Mouse (Mus musculus) heart, embryonic 14.5 days (tissue): Measurements from ENCODE around the gene Pcna. TPM values are rescaled to one million over a fixed set of nuclear protein-coding genes. Genes with fewer than 3 reads are reported as not detected.

Source experiments
- ATAC-seq: fragments of 200-750 bp; cut with Nextera tagmentation; 2 replicates; pipeline ENCODE4 v1.8.0; 2017; ENCODE audit warnings: low read depth, moderate TSS enrichment; ENCODE audit not compliant: insufficient number of reproducible peaks, insufficient read depth, low FRiP score
- H3K27ac ChIP-seq, 2 experiments: fragments of 200-500 bp in 1 of 2; fragments of 300-500 bp in 1 of 2; sonication (generic) in 1 of 2; replicated peaks in 1 of 2; 2 replicates each; pipeline ENCODE4 v1.5.1; 2012 to 2014; ENCODE audit warnings: low read depth in 2 of 2, low read length in 2 of 2, control low read depth in 1 of 2, mild to moderate bottlenecking in 1 of 2, mixed read lengths in 1 of 2; ENCODE audit not compliant: control insufficient read depth in 1 of 2, insufficient read depth in 1 of 2
- H3K27me3 ChIP-seq: fragments of 300-500 bp; sonication (generic); 2 replicates; pipeline ENCODE4 v1.6.1; 2014; ENCODE audit warnings: mild to moderate bottlenecking, low read length, control low read depth; ENCODE audit not compliant: control insufficient read depth, insufficient read depth
- H3K36me3 ChIP-seq: fragments of 300-500 bp; sonication (generic); 2 replicates; pipeline ENCODE4 v1.6.1; 2014; ENCODE audit warnings: mild to moderate bottlenecking, control low read depth, low read length, mixed read lengths; ENCODE audit not compliant: control insufficient read depth, insufficient read depth
- H3K4me1 ChIP-seq, 2 experiments: fragments of 200-500 bp in 1 of 2; fragments of 300-500 bp in 1 of 2; sonication (generic) in 1 of 2; 2 replicates each; pipeline ENCODE4 v1.6.1; 2012 to 2014; ENCODE audit warnings: low read length in 2 of 2, control low read depth in 1 of 2, mixed read lengths in 1 of 2; ENCODE audit not compliant: control insufficient read depth in 2 of 2, insufficient read depth in 2 of 2
- H3K4me2 ChIP-seq: fragments of 300-500 bp; sonication (generic); 2 replicates; pipeline ENCODE4 v1.6.1; 2014; ENCODE audit warnings: mild to moderate bottlenecking, low read length
- H3K4me3 ChIP-seq, 2 experiments: fragments of 200-500 bp in 1 of 2; fragments of 300-500 bp in 1 of 2; sonication (generic) in 1 of 2; 2 replicates each; pipeline ENCODE4 v1.5.1; 2012 to 2014; ENCODE audit warnings: low read length in 2 of 2, mild to moderate bottlenecking in 2 of 2, control low read depth in 1 of 2, low read depth in 1 of 2, moderate library complexity in 1 of 2; ENCODE audit not compliant: control insufficient read depth in 1 of 2, insufficient read depth in 1 of 2
- H3K9ac ChIP-seq: fragments of 300-500 bp; sonication (generic); 2 replicates; pipeline ENCODE4 v1.6.1; 2014; ENCODE audit warnings: mild to moderate bottlenecking, low read length
- H3K9me3 ChIP-seq: fragments of 300-500 bp; sonication (generic); 2 replicates; pipeline ENCODE4 v1.6.1; 2016; ENCODE audit warnings: low read length, control low read depth; ENCODE audit not compliant: control insufficient read depth
- WGBS: fragments of 180-500 bp; shearing (Covaris S2); extraction: QIAGEN DNeasy Blood & Tissue Kit; methylation state at CpG from one replicate; pipeline ENCODE4 v1.1.7; 2014; 5-methylcytosine and 5-hydroxymethylcytosine counted together
- polyA plus RNA-seq: library from polyadenylated mRNA; unstranded; fragments of >200 nt; fragmentation: Nextera tagmentation; extraction: Ambion mirVana; gene quantifications from 2 replicates; pipeline ENCODE4 v1.2.1, GENCODE M21; 2014

Gene Pcna
- 162 and 171 TPM in 2 replicates for polyA plus RNA-seq

GRCm38 (mm10) chr2:132252542-132253528 lies at the start of gene Pcna:
Pcna (minus strand) TSS chr2:132253314.
- Histone ChIP-seq H3K4me3 (peak within 1 kb of the TSS; percentile 52 to 75), H3K4me2 (peak within 1 kb of the TSS; percentile 74), H3K4me1 (peaks cover 2 to 14% of the 10 kb centered on the region in 2 experiments), H3K9me3 (no peaks in the 10 kb centered on the region), H3K36me3 (peaks cover 33% of the 10 kb centered on the region), H3K9ac (peak within 1 kb of the TSS; percentile 75), H3K27me3 (no peaks in the 10 kb centered on the region), H3K27ac (peak within 1 kb of the TSS; percentile 63 to 83)
- WGBS: under 1% methylated on average over 78 of the region's 79 CpGs
- ATAC-seq: peak; percentile 99

GRCm38 (mm10) chr2:132301436-132301835 lies 48.3 kb upstream of the Pcna start:
- ATAC-seq: no peak
- no peaks in the 10 kb centered on the region for H3K27me3 ChIP-seq
- no peaks in the 10 kb centered on the region for H3K9me3 ChIP-seq
- no peak overlapping the region for H3K4me3 ChIP-seq
- H3K9ac ChIP-seq: no peak overlapping the region
- WGBS: 92% methylated on average over 4 of the region's 4 CpGs
- peaks cover 85% of the 10 kb centered on the region for H3K36me3 ChIP-seq
- no peak overlapping the region for H3K27ac ChIP-seq
- H3K4me1 ChIP-seq: no peaks in the 10 kb centered on the region
- no peak overlapping the region for H3K4me2 ChIP-seq

- Histone ChIP-seq H3K4me1 (peaks cover 0 to 5% of the 10 kb centered on the region in 2 experiments; a peak in 1 of 4 replicates), H3K36me3 (peaks cover 91% of the 10 kb centered on the region), H3K4me3 (no peak overlapping the region), H3K27me3 (no peaks in the 10 kb centered on the region), H3K9ac (no peak overlapping the region), H3K9me3 (no peaks in the 10 kb centered on the region), H3K27ac (no peak overlapping the region), H3K4me2 (no peak overlapping the region)
- no peak for ATAC-seq
- 94% methylated on average over 4 of the region's 4 CpGs for WGBS
Measured at GRCm38 (mm10) chr2:132298250-132298649, 45.1 kb upstream of the Pcna start.

- peaks cover 48% of the 10 kb centered on the region for H3K36me3 ChIP-seq
- WGBS: 74% methylated on average over 10 of the region's 10 CpGs
- H3K4me2 ChIP-seq: no peak overlapping the region
- H3K9ac ChIP-seq: no peak overlapping the region
- H3K4me1 ChIP-seq: peaks cover 21 to 35% of the 10 kb centered on the region in 2 experiments
- H3K27me3 ChIP-seq: no peaks in the 10 kb centered on the region
- H3K9me3 ChIP-seq: no peaks in the 10 kb centered on the region
- no peak overlapping the region for H3K27ac ChIP-seq
- no peak for ATAC-seq
- H3K4me3 ChIP-seq: no peak overlapping the region
Measured at GRCm38 (mm10) chr2:132293694-132294450, 40.8 kb upstream of the Pcna start.

- Histone ChIP-seq H3K4me3 (no peak overlapping the region), H3K9ac (no peak overlapping the region), H3K27me3 (no peaks in the 10 kb centered on the region), H3K4me1 (peaks cover 21 to 36% of the 10 kb centered on the region in 2 experiments), H3K27ac (peak overlapping the region; percentile 66 to 70), H3K9me3 (no peaks in the 10 kb centered on the region), H3K36me3 (peaks cover 30% of the 10 kb centered on the region), H3K4me2 (peak overlapping the region; percentile 23)
- WGBS: under 1% methylated on average over 4 of the region's 4 CpGs
- ATAC-seq: 0 out of 2 replicates have a peak, but pooled peaks have one; percentile 41
Measured at GRCm38 (mm10) chr2:132292083-132292482, 39.0 kb upstream of the Pcna start.

- 72% methylated on average over 3 of the region's 3 CpGs for WGBS
- H3K4me1 ChIP-seq: peaks cover 23 to 42% of the 10 kb centered on the region in 2 experiments
- H3K4me2 ChIP-seq: no peak overlapping the region
- no peak overlapping the region for H3K9ac ChIP-seq
- no peaks in the 10 kb centered on the region for H3K27me3 ChIP-seq
- ATAC-seq: no peak
- peaks cover 27% of the 10 kb centered on the region for H3K36me3 ChIP-seq
- no peak overlapping the region for H3K4me3 ChIP-seq
- H3K27ac ChIP-seq: peak overlapping the region; percentile 57 to 70
- no peaks in the 10 kb centered on the region for H3K9me3 ChIP-seq
Measured at GRCm38 (mm10) chr2:132291265-132291664, 38.2 kb upstream of the Pcna start.

- Histone ChIP-seq H3K9me3 (no peaks in the 10 kb centered on the region), H3K36me3 (peaks cover 23% of the 10 kb centered on the region), H3K4me2 (no peak overlapping the region), H3K27me3 (no peaks in the 10 kb centered on the region), H3K4me1 (peaks cover 26 to 45% of the 10 kb centered on the region in 2 experiments), H3K4me3 (no peak overlapping the region), H3K9ac (no peak overlapping the region), H3K27ac (peak overlapping the region; percentile 57 to 70)
- 74% methylated on average over 6 of the region's 6 CpGs for WGBS
- no peak for ATAC-seq
Measured at GRCm38 (mm10) chr2:132290808-132291207, 37.7 kb upstream of the Pcna start.
